Mouse (Mus musculus): ENCODE measurements around the gene St3gal4. TPM values are rescaled to one million over a fixed set of nuclear protein-coding genes. Genes with fewer than 3 reads are reported as not detected.
A peak's percentile ranks its signal among the peaks of the same experiment; 100 is the strongest.

The St3gal4 gene
- polyA plus RNA-seq, 1 experiment, result 18.4 TPM

GRCm38 (mm10) chr9:35027382-35027997 is 91.6 kb downstream of the St3gal4 start:
- Histone ChIP-seq H3K4me3 (replicated peaks; ENCODE audit: extremely low read depth, low read depth, low read length) (no peak overlapping the region), H3K4me1 (ENCODE audit: control insufficient read depth, insufficient read depth, low read length) (peaks cover 12% of the 10 kb centered on the region)
- no peak for DNase-seq
- 82% methylated on average over 6 of the region's 6 CpGs for WGBS
- no peak for TF ChIP-seq POLR2A (IDR thresholded peaks at IDR 0.05; ENCODE audit: borderline replicate concordance, extremely low read depth, low read depth, low read length)
- no peak for TF ChIP-seq CTCF (IDR thresholded peaks at IDR 0.05; ENCODE audit: insufficient read depth, low read length)

- WGBS, result 28% methylated on average over 6 of the region's 6 CpGs
- no peak for DNase-seq
- no peak overlapping the region for H3K4me3 ChIP-seq (replicated peaks; ENCODE audit: extremely low read depth, low read depth, low read length)
- H3K4me1 ChIP-seq (ENCODE audit: control insufficient read depth, insufficient read depth, low read length), result peaks cover 12% of the 10 kb centered on the region
- no peak for TF ChIP-seq CTCF (IDR thresholded peaks at IDR 0.05; ENCODE audit: insufficient read depth, low read length)
- no peak for TF ChIP-seq POLR2A (IDR thresholded peaks at IDR 0.05; ENCODE audit: borderline replicate concordance, extremely low read depth, low read depth, low read length)
Observed at GRCm38 (mm10) chr9:35026897-35027311, 92.2 kb downstream of the St3gal4 start.

- no peak for TF ChIP-seq POLR2A (IDR thresholded peaks at IDR 0.05; ENCODE audit: borderline replicate concordance, extremely low read depth, low read depth, low read length)
- TF ChIP-seq CTCF (IDR thresholded peaks at IDR 0.05; ENCODE audit: insufficient read depth, low read length), result no peak
- 72% methylated on average over 6 of the region's 6 CpGs for WGBS
- no peak for DNase-seq
- Histone ChIP-seq H3K4me3 (replicated peaks; ENCODE audit: extremely low read depth, low read depth, low read length) (no peak overlapping the region), H3K4me1 (ENCODE audit: control insufficient read depth, insufficient read depth, low read length) (peaks cover 12% of the 10 kb centered on the region)
Observed at GRCm38 (mm10) chr9:35026311-35026710, 92.8 kb downstream of the St3gal4 start.

- no peak overlapping the region for H3K4me3 ChIP-seq (replicated peaks; ENCODE audit: extremely low read depth, low read depth, low read length)
- 18% methylated on average over 25 of the region's 25 CpGs for WGBS
- peaks cover 12% of the 10 kb centered on the region for H3K4me1 ChIP-seq (ENCODE audit: control insufficient read depth, insufficient read depth, low read length)
- no peak for DNase-seq
- TF ChIP-seq POLR2A (IDR thresholded peaks at IDR 0.05; ENCODE audit: borderline replicate concordance, extremely low read depth, low read depth, low read length), result no peak
- no peak for TF ChIP-seq CTCF (IDR thresholded peaks at IDR 0.05; ENCODE audit: insufficient read depth, low read length)
Observed at GRCm38 (mm10) chr9:35024591-35025496, 94.2 kb downstream of the St3gal4 start.

GRCm38 (mm10) chr9:35021744-35022143 is 97.3 kb downstream of the St3gal4 start:
- TF ChIP-seq POLR2A (IDR thresholded peaks at IDR 0.05; ENCODE audit: borderline replicate concordance, extremely low read depth, low read depth, low read length), result no peak
- TF ChIP-seq CTCF (IDR thresholded peaks at IDR 0.05; ENCODE audit: insufficient read depth, low read length), result no peak
- H3K4me1 ChIP-seq (ENCODE audit: control insufficient read depth, insufficient read depth, low read length), result peaks cover 8% of the 10 kb centered on the region
- H3K4me3 ChIP-seq (replicated peaks; ENCODE audit: extremely low read depth, low read depth, low read length), result no peak overlapping the region
- DNase-seq, result no peak
- WGBS, result 81% methylated on average over 1 of the region's 1 CpGs

GRCm38 (mm10) chr9:35020015-35020653 is 98.9 kb downstream of the St3gal4 start:
- WGBS, result 50% methylated on average over 11 of the region's 11 CpGs
- TF ChIP-seq POLR2A (IDR thresholded peaks at IDR 0.05; ENCODE audit: borderline replicate concordance, extremely low read depth, low read depth, low read length), result no peak
- no peak for TF ChIP-seq CTCF (IDR thresholded peaks at IDR 0.05; ENCODE audit: insufficient read depth, low read length)
- no peak for DNase-seq
- Histone ChIP-seq H3K4me3 (replicated peaks; ENCODE audit: extremely low read depth, low read depth, low read length) (no peak overlapping the region), H3K4me1 (ENCODE audit: control insufficient read depth, insufficient read depth, low read length) (no peaks in the 10 kb centered on the region)

GRCm38 (mm10) chr9:35019372-35019771 is 99.7 kb downstream of the St3gal4 start:
- 8% methylated on average over 3 of the region's 3 CpGs for WGBS
- Histone ChIP-seq H3K4me1 (ENCODE audit: control insufficient read depth, insufficient read depth, low read length) (no peaks in the 10 kb centered on the region), H3K4me3 (replicated peaks; ENCODE audit: extremely low read depth, low read depth, low read length) (no peak overlapping the region)
- DNase-seq, result peak; percentile 44
- TF ChIP-seq POLR2A (IDR thresholded peaks at IDR 0.05; ENCODE audit: borderline replicate concordance, extremely low read depth, low read depth, low read length), result no peak
- TF ChIP-seq CTCF (IDR thresholded peaks at IDR 0.05; ENCODE audit: insufficient read depth, low read length), result peak; percentile 34

GRCm38 (mm10) chr9:35018056-35018455 is 101.0 kb downstream of the St3gal4 start:
- TF ChIP-seq CTCF (IDR thresholded peaks at IDR 0.05; ENCODE audit: insufficient read depth, low read length), result no peak
- TF ChIP-seq POLR2A (IDR thresholded peaks at IDR 0.05; ENCODE audit: borderline replicate concordance, extremely low read depth, low read depth, low read length), result no peak
- WGBS, result 26% methylated on average over 5 of the region's 5 CpGs
- Histone ChIP-seq H3K4me3 (replicated peaks; ENCODE audit: extremely low read depth, low read depth, low read length) (no peak overlapping the region), H3K4me1 (ENCODE audit: control insufficient read depth, insufficient read depth, low read length) (no peaks in the 10 kb centered on the region)
- DNase-seq, result no peak

- no peaks in the 10 kb centered on the region for H3K4me1 ChIP-seq (ENCODE audit: control insufficient read depth, insufficient read depth, low read length)
- WGBS, result 14% methylated on average over 13 of the region's 13 CpGs
- no peak overlapping the region for H3K4me3 ChIP-seq (replicated peaks; ENCODE audit: extremely low read depth, low read depth, low read length)
- no peak for TF ChIP-seq CTCF (IDR thresholded peaks at IDR 0.05; ENCODE audit: insufficient read depth, low read length)
- DNase-seq, result no peak
Observed at GRCm38 (mm10) chr9:35017563-35017962, 101.5 kb downstream of the St3gal4 start.

Data from lung, adult 2 months (tissue).